Mouse (Mus musculus) heart, postnatal 0 days (tissue): ENCODE data around the gene Pdzd2. TPM values are rescaled to one million over a fixed set of nuclear protein-coding genes. Genes with fewer than 3 reads are reported as not detected.

Source experiments
- ATAC-seq: fragments of 200-750 bp; cut with Nextera tagmentation; 2 replicates; pipeline ENCODE4 v1.8.0; 2017; ENCODE audit warnings: low read depth, moderate number of reproducible peaks, moderate library complexity; ENCODE audit not compliant: insufficient read depth
- DNase-seq: peaks from one replicate; pipeline ENCODE4 v3.0.0-alpha.2; 2016; ENCODE audit warnings: low spot score
- H3K27ac ChIP-seq: fragments of 300-500 bp; sonication (generic); 2 replicates; pipeline ENCODE4 v1.5.1; 2014; ENCODE audit warnings: low read depth, mild to moderate bottlenecking
- H3K27me3 ChIP-seq: fragments of 300-500 bp; sonication (generic); 2 replicates; pipeline ENCODE4 v1.6.1; 2014; ENCODE audit warnings: low read length, mixed read lengths; ENCODE audit not compliant: control insufficient read depth, insufficient read depth
- H3K36me3 ChIP-seq: fragments of 300-500 bp; sonication (generic); replicated peaks from 2 replicates; pipeline ENCODE4 v1.6.1; 2014; ENCODE audit warnings: low read length, mixed read lengths; ENCODE audit not compliant: control insufficient read depth, insufficient read depth
- H3K4me1 ChIP-seq: fragments of 300-500 bp; sonication (generic); 2 replicates; pipeline ENCODE4 v1.6.1; 2014; ENCODE audit warnings: antibody characterized with exemption; ENCODE audit not compliant: control insufficient read depth, insufficient read depth
- H3K4me2 ChIP-seq: fragments of 300-500 bp; sonication (generic); 2 replicates; pipeline ENCODE4 v1.6.1; 2014; ENCODE audit warnings: low read depth, mild to moderate bottlenecking, low read length, moderate library complexity
- H3K4me3 ChIP-seq: fragments of 300-500 bp; sonication (generic); 2 replicates; pipeline ENCODE4 v1.5.1; 2014; ENCODE audit warnings: low read depth, low read length
- H3K9ac ChIP-seq: fragments of 300-500 bp; sonication (generic); replicated peaks from 2 replicates; pipeline ENCODE4 v1.6.1; 2014; ENCODE audit warnings: low read depth, low read length, mixed read lengths
- H3K9me3 ChIP-seq: fragments of 300-500 bp; sonication (generic); replicated peaks from 2 replicates; pipeline ENCODE4 v1.6.1; 2016; ENCODE audit warnings: low read length; ENCODE audit not compliant: control insufficient read depth
- CTCF ChIP-seq: IDR thresholded peaks from 2 replicates; pipeline ENCODE4 v1.5.1; 2016; ENCODE audit warnings: antibody characterized with exemption, control low read depth, low read depth
- EP300 ChIP-seq: IDR thresholded peaks from 2 replicates; pipeline ENCODE4 v1.6.1; 2016; ENCODE audit warnings: antibody characterized with exemption, low read depth
- WGBS: fragments of 180-500 bp; shearing (Covaris S2); extraction: QIAGEN DNeasy Blood & Tissue Kit; methylation state at CpG from one replicate; pipeline ENCODE4 v1.1.7; 2014; 5-methylcytosine and 5-hydroxymethylcytosine counted together
- polyA plus RNA-seq: library from polyadenylated mRNA; unstranded; fragments of >200 nt; fragmentation: Nextera tagmentation; extraction: Ambion mirVana; gene quantifications from 2 replicates; pipeline ENCODE4 v1.2.1, GENCODE M21; 2015
- total RNA-seq: library from RNA; depleted of rRNA; stranded (reverse); fragments of >200 nt; gene quantifications from 2 replicates; pipeline ENCODE4 v1.2.3, GENCODE M21; 2014; ENCODE audit warnings: low replicate concordance

Gene Pdzd2
- total and polyA plus RNA-seq, 2 experiments from 2014 or later, result 36.1 to 86.0 TPM

DNA sequence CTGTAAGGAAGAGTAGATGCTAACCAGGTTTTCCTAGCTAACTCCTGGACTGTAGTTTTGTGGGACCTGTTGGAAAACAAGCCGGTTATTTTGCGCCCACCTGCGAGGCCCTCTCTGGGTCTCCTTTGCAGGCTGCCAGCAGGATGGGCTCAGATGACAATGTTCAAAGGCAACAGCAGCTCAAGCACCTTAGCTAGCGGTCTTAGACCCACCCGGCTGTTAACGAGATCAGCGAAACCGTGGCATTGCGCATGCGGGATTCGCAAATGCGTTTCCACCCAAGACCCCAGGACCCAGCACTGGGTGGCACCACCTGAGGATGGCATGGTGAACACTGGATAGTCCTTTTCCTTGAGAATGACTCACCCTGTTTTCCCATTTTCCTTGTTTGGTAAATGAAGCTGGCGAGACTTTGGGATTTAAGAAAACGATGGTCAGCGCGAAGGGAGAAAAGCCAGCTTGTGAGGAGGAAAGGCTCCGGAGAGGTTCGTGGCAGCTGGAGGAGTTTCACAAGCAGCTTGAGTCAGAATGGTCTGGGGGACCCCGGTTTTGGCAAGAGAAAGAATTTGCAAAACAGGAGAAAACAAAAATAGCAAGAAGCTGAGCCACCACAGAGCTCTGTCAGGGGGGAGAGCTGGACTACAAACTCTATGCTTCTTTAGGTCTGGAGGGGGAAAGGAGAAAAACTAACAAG is 379.1 kb downstream of the Pdzd2 start:
- no peaks in the 10 kb centered on the region for H3K4me1 ChIP-seq
- no peak for TF ChIP-seq EP300
- TF ChIP-seq CTCF, result no peak
- ATAC-seq, result no peak

DNA sequence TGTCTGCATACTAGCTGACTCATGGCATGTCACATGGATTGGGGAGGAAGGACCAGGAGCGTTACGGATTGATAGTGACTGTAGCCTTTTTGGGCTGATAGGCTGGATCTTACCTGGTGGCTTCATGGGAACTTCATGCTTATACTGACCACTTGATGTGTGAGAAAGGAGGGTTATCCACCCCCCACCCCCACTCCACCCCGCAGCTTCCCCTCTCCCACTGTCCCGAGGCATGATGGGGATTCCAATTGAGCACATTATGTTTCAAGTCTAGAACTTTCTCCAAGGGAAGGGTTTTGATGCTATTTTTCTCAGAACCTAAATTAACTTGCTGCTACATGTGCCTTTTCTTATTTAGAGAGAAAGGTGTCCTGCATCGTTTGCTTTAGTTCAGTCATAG is 381.3 kb downstream of the Pdzd2 start:
- Histone ChIP-seq H3K27ac (no peak overlapping the region), H3K4me2 (no peak overlapping the region), H3K4me1 (no peaks in the 10 kb centered on the region), H3K9me3 (no peaks in the 10 kb centered on the region), H3K36me3 (peaks cover 73% of the 10 kb centered on the region), H3K9ac (no peak overlapping the region), H3K27me3 (no peaks in the 10 kb centered on the region), H3K4me3 (no peak overlapping the region)
- no peak for DNase-seq
- 86% methylated on average over 5 of the region's 5 CpGs for WGBS
- ATAC-seq, result no peak
- no peak for TF ChIP-seq CTCF
- TF ChIP-seq EP300, result no peak

More for the DNA sequence above, 379.1 kb downstream of the Pdzd2 start:
- no peaks in the 10 kb centered on the region for H3K9me3 ChIP-seq
- no peak overlapping the region for H3K4me3 ChIP-seq
- no peaks in the 10 kb centered on the region for H3K27me3 ChIP-seq
- peaks cover 73% of the 10 kb centered on the region for H3K36me3 ChIP-seq
- H3K9ac ChIP-seq, result no peak overlapping the region
- no peak for DNase-seq
- 75% methylated on average over 19 of the region's 19 CpGs for WGBS
- H3K4me2 ChIP-seq, result no peak overlapping the region
- H3K27ac ChIP-seq, result no peak overlapping the region

DNA sequence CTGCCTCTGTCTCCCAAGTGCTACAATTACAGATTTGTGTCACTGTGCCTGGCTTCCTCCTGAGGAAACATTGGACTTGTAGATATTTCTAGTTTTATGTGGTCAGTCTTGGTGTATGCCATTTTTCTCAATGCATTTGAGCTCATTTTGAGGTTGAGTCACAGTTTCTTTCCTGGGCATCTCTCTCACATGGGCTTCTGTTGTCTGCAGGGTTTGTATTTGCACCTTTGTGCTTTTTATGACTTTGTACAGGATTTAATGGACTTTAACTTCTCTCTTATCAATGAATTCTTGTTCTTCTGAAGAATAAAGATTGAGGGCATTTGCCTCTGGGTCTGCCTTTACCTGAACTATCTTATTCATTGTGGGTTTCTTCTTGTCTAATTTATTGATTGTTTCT is 382.3 kb downstream of the Pdzd2 start:
- peaks cover 74% of the 10 kb centered on the region for H3K36me3 ChIP-seq

DNA sequence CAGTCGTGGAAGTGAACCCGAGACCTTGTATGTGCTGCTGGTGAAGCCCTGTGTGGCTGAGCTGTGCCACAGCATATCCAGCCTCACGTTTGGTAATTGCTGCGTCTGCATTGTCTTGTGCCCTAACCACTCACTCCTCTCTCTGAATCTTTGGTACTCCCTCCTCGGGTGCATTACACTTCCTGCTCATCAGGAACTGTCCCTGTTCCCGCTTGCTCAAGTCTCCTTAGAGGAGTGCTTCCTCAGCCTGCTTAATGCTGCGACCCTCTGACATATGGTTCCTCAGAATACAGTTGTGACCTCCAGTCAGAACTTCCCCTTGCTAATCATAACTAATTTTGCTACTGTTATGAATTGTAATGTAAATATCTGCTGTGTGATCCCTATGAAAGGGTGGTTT is 383.8 kb downstream of the Pdzd2 start:
- DNase-seq (no peak), ATAC-seq (no peak)
- no peaks in the 10 kb centered on the region for H3K27me3 ChIP-seq
- H3K4me3 ChIP-seq, result no peak overlapping the region
- 76% methylated on average over 7 of the region's 7 CpGs for WGBS
- TF ChIP-seq EP300 (no peak), CTCF (no peak)
- H3K4me1 ChIP-seq, result no peaks in the 10 kb centered on the region
- no peak overlapping the region for H3K27ac ChIP-seq
- H3K9ac ChIP-seq, result no peak overlapping the region
- H3K4me2 ChIP-seq, result no peak overlapping the region
- peaks cover 69% of the 10 kb centered on the region for H3K36me3 ChIP-seq
- H3K9me3 ChIP-seq, result no peaks in the 10 kb centered on the region

More for the DNA sequence above, 382.3 kb downstream of the Pdzd2 start:
- H3K4me1 ChIP-seq, result no peaks in the 10 kb centered on the region
- no peak overlapping the region for H3K27ac ChIP-seq
- H3K9ac ChIP-seq, result no peak overlapping the region
- H3K27me3 ChIP-seq, result no peaks in the 10 kb centered on the region
- no peak for ATAC-seq
- H3K4me2 ChIP-seq, result no peak overlapping the region
- no peaks in the 10 kb centered on the region for H3K9me3 ChIP-seq
- TF ChIP-seq CTCF (no peak), EP300 (no peak)
- H3K4me3 ChIP-seq, result no peak overlapping the region
- DNase-seq, result no peak

DNA sequence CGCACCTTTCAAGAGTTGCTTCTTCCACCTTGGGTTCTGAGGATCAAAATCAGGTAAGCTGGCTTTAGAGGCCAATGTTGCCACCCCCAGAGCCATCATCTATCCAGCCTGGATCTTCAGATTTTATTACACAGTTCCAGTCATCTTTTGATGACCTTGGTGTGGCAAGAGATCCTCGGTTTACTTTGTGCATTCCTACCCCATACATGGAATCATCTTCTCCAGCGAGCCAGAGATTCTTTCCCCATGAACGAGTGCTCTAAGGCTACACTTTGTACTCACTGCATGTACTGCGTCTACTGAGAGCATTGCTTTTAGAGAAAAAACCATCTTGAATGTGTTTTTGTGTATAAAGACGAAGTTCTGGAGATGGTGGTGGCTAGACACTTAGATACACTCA is 384.5 kb downstream of the Pdzd2 start:
- Histone ChIP-seq H3K9me3 (no peaks in the 10 kb centered on the region), H3K27me3 (no peaks in the 10 kb centered on the region), H3K4me2 (no peak overlapping the region), H3K36me3 (peaks cover 65% of the 10 kb centered on the region), H3K9ac (no peak overlapping the region), H3K4me1 (no peaks in the 10 kb centered on the region), H3K27ac (no peak overlapping the region), H3K4me3 (no peak overlapping the region)
- DNase-seq, result no peak
- TF ChIP-seq CTCF (no peak), EP300 (no peak)
- 80% methylated on average over 6 of the region's 6 CpGs for WGBS
- ATAC-seq, result no peak

DNA sequence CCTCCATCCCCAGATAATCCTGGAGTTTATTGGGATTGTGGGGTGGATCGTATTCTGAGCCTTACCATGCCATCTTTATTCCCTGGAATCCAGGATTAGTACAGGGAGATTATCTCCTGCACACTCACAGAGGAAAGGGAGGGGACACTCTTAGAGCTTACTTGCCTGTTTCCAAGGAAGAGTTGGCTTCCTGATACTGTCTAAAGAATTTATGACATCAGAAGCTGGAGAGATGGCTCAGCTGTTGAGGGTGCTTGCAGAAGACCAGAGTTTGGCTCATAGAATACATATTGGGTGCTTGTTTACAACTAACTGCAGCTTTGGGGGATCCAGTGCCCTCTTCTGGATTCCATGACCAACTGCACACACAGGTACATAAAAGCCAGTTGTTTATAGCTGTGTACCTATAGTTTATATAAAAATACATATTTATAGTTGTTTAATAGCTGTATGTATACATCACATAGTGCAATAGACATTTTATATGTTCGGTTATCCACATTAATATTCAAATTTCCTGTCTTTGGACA is 385.4 kb downstream of the Pdzd2 start:
- no peak; the same call in 1 of the 2 replicates for ATAC-seq

More for the DNA sequence above, 385.4 kb downstream of the Pdzd2 start:
- peak; percentile 42 for DNase-seq
- Histone ChIP-seq H3K9ac (no peak overlapping the region), H3K4me3 (no peak overlapping the region), H3K9me3 (no peaks in the 10 kb centered on the region), H3K4me1 (no peaks in the 10 kb centered on the region), H3K36me3 (peaks cover 66% of the 10 kb centered on the region), H3K27ac (no peak overlapping the region; the same call in 1 of the 2 replicates), H3K4me2 (no peak overlapping the region), H3K27me3 (no peaks in the 10 kb centered on the region)
- TF ChIP-seq CTCF (peak; percentile 15; the same call in 1 of the 2 replicates), EP300 (no peak)
- 84% methylated on average over 2 of the region's 2 CpGs for WGBS
